Mouse (Mus musculus) forebrain, embryonic 13.5 days (tissue): ENCODE measurements around the gene 4931428F04Rik. TPM values are rescaled to one million over a fixed set of nuclear protein-coding genes. Genes with fewer than 3 reads are reported as not detected.

Experiments used
- ATAC-seq: fragments of 200-750 bp; cut with Nextera tagmentation; 2 replicates; pipeline ENCODE4 v1.8.0; 2017
- H3K27ac ChIP-seq: fragments of 300-500 bp; sonication (generic); 2 replicates; pipeline ENCODE4 v1.5.1; 2015; ENCODE audit warnings: inconsistent platforms, mild to moderate bottlenecking, moderate library complexity
- H3K27me3 ChIP-seq: fragments of 300-500 bp; sonication (generic); 2 replicates; pipeline ENCODE4 v1.6.1; 2015; ENCODE audit warnings: mild to moderate bottlenecking, inconsistent platforms
- H3K36me3 ChIP-seq: fragments of 300-500 bp; sonication (generic); 2 replicates; pipeline ENCODE4 v1.6.1; 2015; ENCODE audit warnings: mild to moderate bottlenecking, inconsistent platforms; ENCODE audit not compliant: poor library complexity, severe bottlenecking
- H3K4me1 ChIP-seq: fragments of 300-500 bp; sonication (generic); 2 replicates; pipeline ENCODE4 v1.6.1; 2015; ENCODE audit warnings: inconsistent platforms
- H3K4me2 ChIP-seq: fragments of 300-500 bp; sonication (generic); 2 replicates; pipeline ENCODE4 v1.6.1; 2015; ENCODE audit warnings: inconsistent platforms, mild to moderate bottlenecking, moderate library complexity
- H3K4me3 ChIP-seq: fragments of 300-500 bp; sonication (generic); 2 replicates; pipeline ENCODE4 v1.5.1; 2015; ENCODE audit warnings: mild to moderate bottlenecking, inconsistent platforms
- H3K9ac ChIP-seq: fragments of 300-500 bp; sonication (generic); 2 replicates; pipeline ENCODE4 v1.6.1; 2015; ENCODE audit warnings: mild to moderate bottlenecking, inconsistent platforms
- H3K9me3 ChIP-seq: fragments of 300-500 bp; sonication (generic); replicated peaks from 2 replicates; pipeline ENCODE4 v1.6.1; 2016; ENCODE audit warnings: inconsistent platforms
- WGBS: fragments of 180-500 bp; shearing (Covaris S2); methylation state at CpG from one replicate; pipeline ENCODE4 v1.1.7; 2015; 5-methylcytosine and 5-hydroxymethylcytosine counted together
- polyA plus RNA-seq: library from polyadenylated mRNA; unstranded; fragments of >200 nt; fragmentation: Nextera tagmentation; extraction: Ambion mirVana; gene quantifications from 2 replicates; pipeline ENCODE4 v1.2.1, GENCODE M21; 2015

Gene 4931428F04Rik
- polyA plus RNA-seq, 1 experiment from 2014 or later, result 57.4 TPM

GRCm38 (mm10) chr8:105318662-105319190 lies 29.1 kb upstream of the 4931428F04Rik start:
- no peak overlapping the region for H3K27ac ChIP-seq
- 86% methylated on average over 11 of the region's 11 CpGs for WGBS
- H3K9me3 ChIP-seq, result no peaks in the 10 kb centered on the region
- no peak overlapping the region for H3K9ac ChIP-seq
- ATAC-seq, result no peak
- no peak overlapping the region for H3K4me2 ChIP-seq
- H3K36me3 ChIP-seq, result peaks cover 63% of the 10 kb centered on the region
- no peaks in the 10 kb centered on the region for H3K4me1 ChIP-seq
- H3K4me3 ChIP-seq, result no peak overlapping the region
- no peaks in the 10 kb centered on the region for H3K27me3 ChIP-seq

- Histone ChIP-seq H3K9ac (no peak overlapping the region), H3K27ac (no peak overlapping the region), H3K4me3 (no peak overlapping the region), H3K27me3 (no peaks in the 10 kb centered on the region), H3K4me2 (no peak overlapping the region), H3K4me1 (no peaks in the 10 kb centered on the region), H3K9me3 (no peaks in the 10 kb centered on the region), H3K36me3 (peaks cover 69% of the 10 kb centered on the region)
- WGBS, result 85% methylated on average over 4 of the region's 4 CpGs
- no peak for ATAC-seq
These were observed 28.3 kb upstream of the 4931428F04Rik start for GRCm38 (mm10) chr8:105317941-105318340.

- peaks cover 83% of the 10 kb centered on the region for H3K36me3 ChIP-seq
- no peaks in the 10 kb centered on the region for H3K9me3 ChIP-seq
- no peak overlapping the region for H3K4me2 ChIP-seq
- H3K4me1 ChIP-seq, result no peaks in the 10 kb centered on the region
- H3K27ac ChIP-seq, result no peak overlapping the region
- no peak for ATAC-seq
- no peaks in the 10 kb centered on the region for H3K27me3 ChIP-seq
- WGBS, result 90% methylated on average over 18 of the region's 18 CpGs
- H3K4me3 ChIP-seq, result no peak overlapping the region
- no peak overlapping the region for H3K9ac ChIP-seq
These were observed 25.6 kb upstream of the 4931428F04Rik start for GRCm38 (mm10) chr8:105315073-105315769.

GRCm38 (mm10) chr8:105313622-105314402 lies 24.1 kb upstream of the 4931428F04Rik start:
- 0 out of 2 replicates have a peak, but pooled peaks have one; percentile 14 for ATAC-seq
- WGBS, result 85% methylated on average over 9 of the region's 9 CpGs
- H3K27ac ChIP-seq, result no peak overlapping the region
- no peak overlapping the region for H3K4me3 ChIP-seq
- no peaks in the 10 kb centered on the region for H3K4me1 ChIP-seq
- H3K27me3 ChIP-seq, result no peaks in the 10 kb centered on the region
- H3K4me2 ChIP-seq, result no peak overlapping the region
- H3K36me3 ChIP-seq, result peaks cover 87% of the 10 kb centered on the region
- no peaks in the 10 kb centered on the region for H3K9me3 ChIP-seq
- H3K9ac ChIP-seq, result no peak overlapping the region

- Histone ChIP-seq H3K27me3 (no peaks in the 10 kb centered on the region), H3K4me3 (no peak overlapping the region), H3K4me1 (no peaks in the 10 kb centered on the region), H3K4me2 (no peak overlapping the region), H3K9ac (no peak overlapping the region), H3K36me3 (peaks cover 87% of the 10 kb centered on the region), H3K27ac (no peak overlapping the region), H3K9me3 (no peaks in the 10 kb centered on the region)
- ATAC-seq, result no peak
- WGBS, result 92% methylated on average over 8 of the region's 8 CpGs
These were observed 23.3 kb upstream of the 4931428F04Rik start for GRCm38 (mm10) chr8:105312891-105313481.

- H3K36me3 ChIP-seq, result peaks cover 88% of the 10 kb centered on the region
- no peaks in the 10 kb centered on the region for H3K9me3 ChIP-seq
- no peak overlapping the region for H3K4me2 ChIP-seq
- H3K4me3 ChIP-seq, result no peak overlapping the region
- H3K27ac ChIP-seq, result no peak overlapping the region
- no peak overlapping the region for H3K9ac ChIP-seq
- ATAC-seq, result no peak
- 90% methylated on average over 1 of the region's 1 CpGs for WGBS
- H3K27me3 ChIP-seq, result no peaks in the 10 kb centered on the region
- no peaks in the 10 kb centered on the region for H3K4me1 ChIP-seq
These were observed 22.1 kb upstream of the 4931428F04Rik start for GRCm38 (mm10) chr8:105311718-105312117.

- Histone ChIP-seq H3K27ac (no peak overlapping the region), H3K27me3 (no peaks in the 10 kb centered on the region), H3K4me2 (no peak overlapping the region), H3K9me3 (no peaks in the 10 kb centered on the region), H3K4me1 (peaks cover 12% of the 10 kb centered on the region), H3K4me3 (no peak overlapping the region), H3K36me3 (peaks cover 82% of the 10 kb centered on the region), H3K9ac (no peak overlapping the region)
- WGBS, result 94% methylated on average over 8 of the region's 8 CpGs
- ATAC-seq, result no peak
These were observed 20.5 kb upstream of the 4931428F04Rik start for GRCm38 (mm10) chr8:105310118-105310517.

GRCm38 (mm10) chr8:105309142-105309847 lies 19.6 kb upstream of the 4931428F04Rik start:
- Histone ChIP-seq H3K4me3 (no peak overlapping the region), H3K9ac (no peak overlapping the region), H3K4me1 (peaks cover 16% of the 10 kb centered on the region), H3K27me3 (no peaks in the 10 kb centered on the region), H3K4me2 (no peak overlapping the region), H3K36me3 (peaks cover 81% of the 10 kb centered on the region), H3K9me3 (no peaks in the 10 kb centered on the region), H3K27ac (no peak overlapping the region)
- 86% methylated on average over 15 of the region's 15 CpGs for WGBS
- no peak for ATAC-seq

GRCm38 (mm10) chr8:105308428-105308827 lies 18.8 kb upstream of the 4931428F04Rik start:
- H3K27me3 ChIP-seq, result no peaks in the 10 kb centered on the region
- no peak overlapping the region for H3K4me2 ChIP-seq
- ATAC-seq, result no peak
- no peaks in the 10 kb centered on the region for H3K9me3 ChIP-seq
- H3K36me3 ChIP-seq, result peaks cover 81% of the 10 kb centered on the region
- 95% methylated on average over 10 of the region's 10 CpGs for WGBS
- no peak overlapping the region for H3K9ac ChIP-seq
- peaks cover 16% of the 10 kb centered on the region for H3K4me1 ChIP-seq
- H3K27ac ChIP-seq, result no peak overlapping the region
- no peak overlapping the region for H3K4me3 ChIP-seq

GRCm38 (mm10) chr8:105307670-105308069 lies 18.0 kb upstream of the 4931428F04Rik start:
- Histone ChIP-seq H3K36me3 (peaks cover 81% of the 10 kb centered on the region), H3K27ac (no peak overlapping the region), H3K4me3 (no peak overlapping the region), H3K4me1 (peaks cover 16% of the 10 kb centered on the region), H3K9me3 (no peaks in the 10 kb centered on the region), H3K27me3 (no peaks in the 10 kb centered on the region), H3K9ac (no peak overlapping the region), H3K4me2 (no peak overlapping the region)
- no peak for ATAC-seq
- WGBS, result 94% methylated on average over 13 of the region's 13 CpGs

GRCm38 (mm10) chr8:105306146-105306691 lies 16.6 kb upstream of the 4931428F04Rik start:
- H3K4me3 ChIP-seq, result no peak overlapping the region
- H3K36me3 ChIP-seq, result peaks cover 81% of the 10 kb centered on the region
- H3K9me3 ChIP-seq, result no peaks in the 10 kb centered on the region
- no peaks in the 10 kb centered on the region for H3K27me3 ChIP-seq
- H3K4me1 ChIP-seq, result peaks cover 16% of the 10 kb centered on the region
- H3K4me2 ChIP-seq, result peak overlapping the region; percentile 47
- 62% methylated on average over 5 of the region's 5 CpGs for WGBS
- H3K9ac ChIP-seq, result peak overlapping the region; percentile 50; the same call in 1 of the 2 replicates
- no peak overlapping the region for H3K27ac ChIP-seq
- ATAC-seq, result peak; percentile 19
